Mouse (Mus musculus) lung, postnatal 0 days (tissue): ENCODE results near the gene Nmrk2. TPM values are rescaled to one million over a fixed set of nuclear protein-coding genes. Genes with fewer than 3 reads are reported as not detected.
A peak's percentile ranks its signal among the peaks of the same experiment; 100 is the strongest.

Experiments
- ATAC-seq: fragments of 200-750 bp; cut with Nextera tagmentation; 2 replicates; pipeline ENCODE4 v1.8.0; 2017; ENCODE audit warnings: moderate library complexity
- DNase-seq: peaks from one replicate; pipeline ENCODE4 v3.0.0-alpha.2; 2016; ENCODE audit warnings: low spot score
- H3K27ac ChIP-seq: fragments of 300-500 bp; sonication (generic); 2 replicates; pipeline ENCODE4 v1.5.1; 2014; ENCODE audit warnings: antibody characterized with exemption, mild to moderate bottlenecking, low read length, mixed read lengths
- H3K27me3 ChIP-seq: fragments of 300-500 bp; sonication (generic); replicated peaks from 2 replicates; pipeline ENCODE4 v1.6.1; 2014; ENCODE audit warnings: low read length, mixed read lengths; ENCODE audit not compliant: insufficient read depth
- H3K36me3 ChIP-seq: fragments of 300-500 bp; sonication (generic); 2 replicates; pipeline ENCODE4 v1.6.1; 2014; ENCODE audit warnings: low read length, mixed read lengths; ENCODE audit not compliant: insufficient read depth
- H3K4me1 ChIP-seq: fragments of 300-500 bp; sonication (generic); 2 replicates; pipeline ENCODE4 v1.6.1; 2014; ENCODE audit warnings: antibody characterized with exemption, low read depth, low read length, mixed read lengths; ENCODE audit not compliant: insufficient read depth
- H3K4me2 ChIP-seq: fragments of 300-500 bp; sonication (generic); replicated peaks from 2 replicates; pipeline ENCODE4 v1.6.1; 2014; ENCODE audit warnings: low read depth, mild to moderate bottlenecking, low read length, moderate library complexity, mixed read lengths
- H3K4me3 ChIP-seq: fragments of 300-500 bp; sonication (generic); 2 replicates; pipeline ENCODE4 v1.5.1; 2014; ENCODE audit warnings: low read depth, low read length
- H3K9ac ChIP-seq: fragments of 300-500 bp; sonication (generic); replicated peaks from 2 replicates; pipeline ENCODE4 v1.6.1; 2014; ENCODE audit warnings: low read depth, mild to moderate bottlenecking
- H3K9me3 ChIP-seq: fragments of 300-500 bp; sonication (generic); 2 replicates; pipeline ENCODE4 v1.6.1; 2016; ENCODE audit warnings: low read length, mixed read lengths
- CTCF ChIP-seq: IDR thresholded peaks from 2 replicates; pipeline ENCODE4 v1.5.1; 2016; ENCODE audit warnings: antibody characterized with exemption, mild to moderate bottlenecking
- EP300 ChIP-seq: IDR thresholded peaks from 2 replicates; pipeline ENCODE4 v1.6.1; 2016; ENCODE audit warnings: antibody characterized with exemption, mild to moderate bottlenecking, control low read depth
- WGBS: fragments of 180-500 bp; shearing (Covaris S2); extraction: QIAGEN DNeasy Blood & Tissue Kit; methylation state at CpG from one replicate; pipeline ENCODE4 v1.1.7; 2014; 5-methylcytosine and 5-hydroxymethylcytosine counted together
- polyA plus RNA-seq: library from polyadenylated mRNA; unstranded; fragments of >200 nt; fragmentation: Nextera tagmentation; extraction: Ambion mirVana; gene quantifications from 2 replicates; pipeline ENCODE4 v1.2.1, GENCODE M21; 2015

Nmrk2 gene
- polyA plus RNA-seq, 1 experiment from 2014 or later: 0.92 TPM

- peak within 1 kb of the TSS; percentile 93 for H3K4me2 ChIP-seq
- WGBS: under 1% methylated on average over 38 of the region's 64 CpGs
- peak within 1 kb of the TSS; percentile 88 for H3K4me3 ChIP-seq
- H3K27ac ChIP-seq: peak within 1 kb of the TSS; percentile 85
- peak within 1 kb of the TSS; percentile 77 for H3K9ac ChIP-seq
- H3K36me3 ChIP-seq: peaks cover 1% of the 10 kb centered on the region; the same call in 1 of the 2 replicates
- H3K9me3 ChIP-seq: no peaks in the 10 kb centered on the region
- no peak for TF ChIP-seq EP300
- TF ChIP-seq CTCF: no peak
- H3K27me3 ChIP-seq: no peaks in the 10 kb centered on the region
- DNase-seq (peak; percentile 100), ATAC-seq (peak; percentile 93)
- H3K4me1 ChIP-seq: peaks cover 16% of the 10 kb centered on the region
Measured at GRCm38 (mm10) chr10:81167200-81168086, 34.4 kb downstream of the Nmrk2 start, which contains the start of gene Pias4. Gene Pias4 (minus strand): TSS chr10:81167923.

GRCm38 (mm10) chr10:81165118-81165517 is 36.7 kb downstream of the Nmrk2 start:
- Histone ChIP-seq H3K4me2 (no peak overlapping the region), H3K9ac (no peak overlapping the region), H3K27me3 (no peaks in the 10 kb centered on the region), H3K4me3 (no peak overlapping the region), H3K4me1 (peaks cover 16% of the 10 kb centered on the region), H3K27ac (no peak overlapping the region), H3K9me3 (no peaks in the 10 kb centered on the region), H3K36me3 (peaks cover 5% of the 10 kb centered on the region; the same call in 1 of the 2 replicates)
- TF ChIP-seq EP300 (peak; percentile 14; the same call in 1 of the 2 replicates), CTCF (no peak)
- DNase-seq (no peak), ATAC-seq (no peak)
- 57% methylated on average over 8 of the region's 8 CpGs for WGBS

GRCm38 (mm10) chr10:81162318-81162652 is 39.6 kb downstream of the Nmrk2 start:
- Histone ChIP-seq H3K36me3 (peaks cover 13% of the 10 kb centered on the region; the same call in 1 of the 2 replicates), H3K27ac (no peak overlapping the region), H3K9me3 (no peaks in the 10 kb centered on the region), H3K27me3 (no peaks in the 10 kb centered on the region), H3K4me2 (no peak overlapping the region), H3K4me3 (no peak overlapping the region), H3K4me1 (peaks cover 11% of the 10 kb centered on the region), H3K9ac (no peak overlapping the region)
- ATAC-seq (no peak), DNase-seq (no peak)
- WGBS: 42% methylated on average over 2 of the region's 2 CpGs
- no peak for TF ChIP-seq EP300
- no peak for TF ChIP-seq CTCF

- no peak for ATAC-seq
Measured at GRCm38 (mm10) chr10:81161602-81162317, 40.1 kb downstream of the Nmrk2 start.

GRCm38 (mm10) chr10:81154736-81155135 is 47.1 kb downstream of the Nmrk2 start:
- Histone ChIP-seq H3K4me2 (no peak overlapping the region), H3K36me3 (peaks cover 33% of the 10 kb centered on the region; the same call in 1 of the 2 replicates), H3K27ac (no peak overlapping the region), H3K4me3 (no peak overlapping the region), H3K27me3 (no peaks in the 10 kb centered on the region), H3K4me1 (no peaks in the 10 kb centered on the region), H3K9me3 (no peaks in the 10 kb centered on the region), H3K9ac (no peak overlapping the region)
- TF ChIP-seq CTCF: no peak
- TF ChIP-seq EP300: no peak
- no peak for ATAC-seq
- 86% methylated on average over 6 of the region's 6 CpGs for WGBS
- no peak for DNase-seq

More at GRCm38 (mm10) chr10:81161602-81162317, 40.1 kb downstream of the Nmrk2 start:
- peaks cover 13% of the 10 kb centered on the region; the same call in 1 of the 2 replicates for H3K36me3 ChIP-seq
- H3K27me3 ChIP-seq: no peaks in the 10 kb centered on the region
- no peak overlapping the region for H3K4me3 ChIP-seq
- TF ChIP-seq CTCF: no peak
- 82% methylated on average over 8 of the region's 8 CpGs for WGBS
- no peaks in the 10 kb centered on the region for H3K9me3 ChIP-seq
- peaks cover 6% of the 10 kb centered on the region for H3K4me1 ChIP-seq
- no peak overlapping the region for H3K4me2 ChIP-seq
- H3K9ac ChIP-seq: no peak overlapping the region
- H3K27ac ChIP-seq: no peak overlapping the region
- no peak for DNase-seq

GRCm38 (mm10) chr10:81154313-81154712 is 47.5 kb downstream of the Nmrk2 start:
- Histone ChIP-seq H3K9me3 (no peaks in the 10 kb centered on the region), H3K4me1 (no peaks in the 10 kb centered on the region), H3K27ac (no peak overlapping the region), H3K4me2 (no peak overlapping the region), H3K4me3 (no peak overlapping the region), H3K36me3 (peaks cover 37% of the 10 kb centered on the region; the same call in 1 of the 2 replicates), H3K9ac (no peak overlapping the region), H3K27me3 (no peaks in the 10 kb centered on the region)
- DNase-seq (no peak), ATAC-seq (no peak)
- TF ChIP-seq CTCF: no peak
- no peak for TF ChIP-seq EP300
- 85% methylated on average over 12 of the region's 12 CpGs for WGBS
